Mouse (Mus musculus): ENCODE data around the gene Abhd12.

DNA sequence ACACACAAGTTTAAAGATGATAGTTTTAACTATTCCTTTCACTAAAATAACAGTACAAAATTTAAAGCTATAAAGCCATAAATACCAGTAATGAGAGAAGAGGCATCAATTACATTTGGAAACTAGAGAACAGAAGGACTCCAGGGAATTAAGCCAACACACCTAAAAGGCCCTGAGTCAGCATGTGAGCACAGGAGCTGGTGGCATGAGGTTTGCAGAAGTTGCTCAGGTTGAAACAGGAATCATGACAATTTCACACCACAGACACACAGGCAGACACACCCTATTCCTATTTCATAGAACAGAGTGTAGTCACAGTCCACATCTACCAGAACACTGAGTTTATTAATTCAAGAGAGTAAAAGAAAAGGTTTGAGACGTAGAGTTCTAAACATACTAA is 30.0 kb downstream of the Abhd12 start:
- TF ChIP-seq EP300 (optimal IDR thresholded peaks at IDR 0.05) (no peak), CTCF (IDR thresholded peaks at IDR 0.05; ENCODE audit: low read depth) (no peak)

Data from stomach, postnatal 0 days (tissue).